Mouse (Mus musculus) heart, postnatal 0 days (tissue): Measurements from ENCODE around the gene Fbxo44. TPM values are rescaled to one million over a fixed set of nuclear protein-coding genes. Genes with fewer than 3 reads are reported as not detected.

Source experiments
- ATAC-seq: fragments of 200-750 bp; cut with Nextera tagmentation; 2 replicates; pipeline ENCODE4 v1.8.0; 2017; ENCODE audit warnings: low read depth, moderate number of reproducible peaks, moderate library complexity; ENCODE audit not compliant: insufficient read depth
- DNase-seq: peaks from one replicate; pipeline ENCODE4 v3.0.0-alpha.2; 2016; ENCODE audit warnings: low spot score
- H3K27ac ChIP-seq: fragments of 300-500 bp; sonication (generic); 2 replicates; pipeline ENCODE4 v1.5.1; 2014; ENCODE audit warnings: low read depth, mild to moderate bottlenecking
- H3K27me3 ChIP-seq: fragments of 300-500 bp; sonication (generic); 2 replicates; pipeline ENCODE4 v1.6.1; 2014; ENCODE audit warnings: low read length, mixed read lengths; ENCODE audit not compliant: control insufficient read depth, insufficient read depth
- H3K36me3 ChIP-seq: fragments of 300-500 bp; sonication (generic); replicated peaks from 2 replicates; pipeline ENCODE4 v1.6.1; 2014; ENCODE audit warnings: low read length, mixed read lengths; ENCODE audit not compliant: control insufficient read depth, insufficient read depth
- H3K4me1 ChIP-seq: fragments of 300-500 bp; sonication (generic); 2 replicates; pipeline ENCODE4 v1.6.1; 2014; ENCODE audit warnings: antibody characterized with exemption; ENCODE audit not compliant: control insufficient read depth, insufficient read depth
- H3K4me2 ChIP-seq: fragments of 300-500 bp; sonication (generic); 2 replicates; pipeline ENCODE4 v1.6.1; 2014; ENCODE audit warnings: low read depth, mild to moderate bottlenecking, low read length, moderate library complexity
- H3K4me3 ChIP-seq: fragments of 300-500 bp; sonication (generic); 2 replicates; pipeline ENCODE4 v1.5.1; 2014; ENCODE audit warnings: low read depth, low read length
- H3K9ac ChIP-seq: fragments of 300-500 bp; sonication (generic); replicated peaks from 2 replicates; pipeline ENCODE4 v1.6.1; 2014; ENCODE audit warnings: low read depth, low read length, mixed read lengths
- H3K9me3 ChIP-seq: fragments of 300-500 bp; sonication (generic); replicated peaks from 2 replicates; pipeline ENCODE4 v1.6.1; 2016; ENCODE audit warnings: low read length; ENCODE audit not compliant: control insufficient read depth
- CTCF ChIP-seq: IDR thresholded peaks from 2 replicates; pipeline ENCODE4 v1.5.1; 2016; ENCODE audit warnings: antibody characterized with exemption, control low read depth, low read depth
- EP300 ChIP-seq: IDR thresholded peaks from 2 replicates; pipeline ENCODE4 v1.6.1; 2016; ENCODE audit warnings: antibody characterized with exemption, low read depth
- WGBS: fragments of 180-500 bp; shearing (Covaris S2); extraction: QIAGEN DNeasy Blood & Tissue Kit; methylation state at CpG from one replicate; pipeline ENCODE4 v1.1.7; 2014; 5-methylcytosine and 5-hydroxymethylcytosine counted together
- polyA plus RNA-seq: library from polyadenylated mRNA; unstranded; fragments of >200 nt; fragmentation: Nextera tagmentation; extraction: Ambion mirVana; gene quantifications from 2 replicates; pipeline ENCODE4 v1.2.1, GENCODE M21; 2015
- total RNA-seq: library from RNA; depleted of rRNA; stranded (reverse); fragments of >200 nt; gene quantifications from 2 replicates; pipeline ENCODE4 v1.2.3, GENCODE M21; 2014; ENCODE audit warnings: low replicate concordance

Gene Fbxo44
- total and polyA plus RNA-seq, 2 experiments from 2014 or later, result 32.1 to 88.4 TPM

DNA sequence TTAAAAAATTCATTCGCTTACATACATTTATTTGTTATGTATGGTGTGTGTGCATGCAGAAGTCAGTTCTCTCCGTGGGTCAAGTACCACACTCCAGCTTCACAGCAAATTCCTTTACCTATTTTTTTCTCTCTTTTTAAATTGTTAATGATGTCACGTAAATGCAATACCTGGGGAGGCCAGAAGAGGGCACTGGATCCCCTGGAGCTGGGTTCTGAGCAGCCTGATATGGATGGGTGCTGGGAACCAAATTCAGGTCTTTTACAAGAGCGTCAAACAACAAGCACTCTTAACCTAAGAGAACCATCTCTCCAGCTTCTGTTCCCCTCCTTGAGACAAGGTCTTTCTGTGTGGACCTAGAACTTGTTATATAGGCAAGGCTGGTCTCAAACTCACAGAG lies 43.6 kb downstream of the Fbxo44 start:
- no peak overlapping the region for H3K4me3 ChIP-seq
- peaks cover 15% of the 10 kb centered on the region; the same call in 1 of the 2 replicates for H3K27me3 ChIP-seq
- no peak overlapping the region for H3K9ac ChIP-seq
- H3K9me3 ChIP-seq, result 0 out of 2 replicates have a peak, but pooled peaks cover 4% of the 10 kb centered on the region
- DNase-seq, result no peak
- WGBS, result 72% methylated on average over 4 of the region's 4 CpGs
- H3K36me3 ChIP-seq, result no peaks in the 10 kb centered on the region
- TF ChIP-seq CTCF, result no peak
- no peak for TF ChIP-seq EP300
- no peak overlapping the region for H3K4me2 ChIP-seq
- H3K4me1 ChIP-seq, result no peaks in the 10 kb centered on the region
- no peak overlapping the region for H3K27ac ChIP-seq
- ATAC-seq, result no peak

DNA sequence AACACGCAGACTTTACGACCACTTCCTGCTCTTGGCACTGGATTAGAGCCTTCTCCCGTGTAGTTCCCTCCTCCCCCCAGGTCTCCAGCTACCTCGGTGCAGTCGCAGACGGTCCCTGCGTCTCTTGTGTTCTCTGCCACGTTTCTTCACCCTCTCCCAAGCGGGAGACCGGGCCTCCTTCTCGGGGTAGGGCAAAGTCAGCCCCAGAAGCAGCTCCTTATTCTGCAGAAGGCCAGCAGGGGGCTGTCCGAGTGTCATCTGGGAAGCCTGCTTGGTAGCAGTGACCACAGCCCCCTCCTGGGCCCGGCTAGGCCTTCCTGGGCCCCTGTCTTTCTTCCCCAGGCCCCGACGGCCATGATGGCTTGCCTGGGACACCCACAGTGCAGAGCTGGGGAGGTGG lies 44.8 kb downstream of the Fbxo44 start:
- WGBS, result 5% methylated on average over 15 of the region's 15 CpGs

DNA sequence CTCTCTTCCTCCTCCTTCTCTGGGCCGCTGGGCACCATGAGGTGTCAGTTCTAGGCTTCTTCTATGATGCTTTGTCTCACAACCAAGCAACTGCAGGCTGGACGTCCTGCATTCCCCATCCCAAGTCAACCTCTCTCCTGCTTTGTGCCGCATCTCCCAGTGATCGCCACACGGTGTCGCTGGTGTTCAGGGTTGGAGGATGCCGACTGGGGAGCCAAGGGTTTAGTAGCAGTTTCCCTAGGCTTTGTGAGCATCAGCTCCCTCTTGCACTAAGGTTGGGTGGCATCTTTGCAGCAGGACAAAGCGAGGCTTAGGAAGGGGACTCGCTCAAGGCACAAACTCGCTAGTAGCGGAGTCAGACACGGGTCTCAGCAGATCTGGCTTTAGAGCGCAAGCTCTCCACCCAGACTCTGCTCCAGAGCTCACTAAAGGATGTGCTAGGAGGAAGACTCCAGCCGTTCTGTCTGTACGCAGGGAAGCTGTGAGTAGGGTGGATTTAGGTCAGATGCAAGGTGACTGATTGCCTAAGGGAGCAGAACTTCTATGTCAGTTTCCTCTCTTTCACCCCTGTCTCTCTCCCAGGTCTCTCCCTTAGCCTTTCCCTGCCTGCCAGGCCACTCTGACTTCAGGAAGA lies 45.4 kb downstream of the Fbxo44 start:
- TF ChIP-seq EP300 (no peak), CTCF (peak; percentile 99)
- 2% methylated on average over 15 of the region's 15 CpGs for WGBS
- Histone ChIP-seq H3K9me3 (0 out of 2 replicates have a peak, but pooled peaks cover 4% of the 10 kb centered on the region), H3K27ac (no peak overlapping the region), H3K4me3 (no peak overlapping the region), H3K27me3 (peaks cover 9% of the 10 kb centered on the region; the same call in 1 of the 2 replicates), H3K36me3 (no peaks in the 10 kb centered on the region), H3K9ac (no peak overlapping the region), H3K4me1 (no peaks in the 10 kb centered on the region), H3K4me2 (no peak overlapping the region)
- DNase-seq (peak; percentile 82), ATAC-seq (peak; percentile 69)

More for the DNA sequence above, 44.8 kb downstream of the Fbxo44 start:
- Histone ChIP-seq H3K9ac (0 out of 2 replicates have a peak overlapping the region, but pooled peaks have one; percentile 15), H3K4me1 (no peaks in the 10 kb centered on the region), H3K27ac (no peak overlapping the region), H3K4me3 (no peak overlapping the region), H3K27me3 (peaks cover 9% of the 10 kb centered on the region; the same call in 1 of the 2 replicates), H3K9me3 (0 out of 2 replicates have a peak, but pooled peaks cover 4% of the 10 kb centered on the region), H3K36me3 (no peaks in the 10 kb centered on the region), H3K4me2 (no peak overlapping the region)
- TF ChIP-seq EP300 (no peak), CTCF (peak; percentile 36)
- DNase-seq, result no peak
- ATAC-seq, result no peak

DNA sequence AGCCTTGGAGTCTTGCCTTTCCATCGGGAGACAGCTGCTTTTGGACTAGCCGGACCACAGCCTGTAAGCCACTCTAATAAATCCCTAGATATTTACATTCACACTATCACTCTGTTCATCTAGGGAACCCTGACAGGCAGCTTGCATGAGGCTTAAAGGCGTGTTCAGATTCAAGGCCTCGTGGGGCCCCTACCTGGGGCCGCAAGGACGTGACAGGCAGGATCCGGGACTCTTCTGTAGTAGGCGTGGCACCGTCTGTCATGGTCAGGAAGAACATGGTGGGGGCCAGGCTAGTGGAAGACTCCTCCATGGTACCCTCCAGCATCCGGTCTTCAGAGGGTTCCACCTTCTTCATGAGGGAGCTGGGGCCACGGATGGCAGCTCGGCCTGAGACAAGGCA lies 47.8 kb downstream of the Fbxo44 start:
- Histone ChIP-seq H3K4me2 (no peak overlapping the region), H3K36me3 (no peaks in the 10 kb centered on the region), H3K9me3 (0 out of 2 replicates have a peak, but pooled peaks cover 4% of the 10 kb centered on the region), H3K27me3 (peaks cover 9% of the 10 kb centered on the region; the same call in 1 of the 2 replicates), H3K4me3 (no peak overlapping the region), H3K27ac (no peak overlapping the region), H3K9ac (no peak overlapping the region), H3K4me1 (no peaks in the 10 kb centered on the region)
- TF ChIP-seq CTCF (no peak), EP300 (no peak)
- no peak for ATAC-seq
- 72% methylated on average over 12 of the region's 12 CpGs for WGBS
- no peak for DNase-seq

DNA sequence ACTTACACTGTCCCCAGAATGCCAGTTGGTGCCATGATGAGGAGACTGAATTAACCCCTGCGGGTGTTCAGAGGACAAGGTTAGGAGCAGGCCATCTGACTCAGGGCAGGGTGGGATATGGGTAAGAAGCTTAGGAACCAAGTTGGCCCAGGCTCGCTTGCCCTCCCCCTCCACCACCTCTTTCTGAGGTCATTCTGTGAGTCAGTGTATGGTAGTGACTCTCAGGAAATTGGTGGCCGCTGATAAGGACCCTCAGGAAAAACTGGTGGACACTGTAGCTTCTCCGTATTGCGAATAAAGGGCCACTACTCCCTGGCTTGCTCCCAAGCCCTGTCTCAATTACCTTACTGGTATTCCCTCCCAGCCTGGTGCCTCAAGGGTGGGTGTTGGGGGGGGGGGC lies 51.1 kb downstream of the Fbxo44 start:
- no peak overlapping the region for H3K4me2 ChIP-seq
- ATAC-seq, result no peak
- 52% methylated on average over 5 of the region's 5 CpGs for WGBS
- no peaks in the 10 kb centered on the region for H3K36me3 ChIP-seq
- H3K4me3 ChIP-seq, result no peak overlapping the region
- H3K27me3 ChIP-seq, result no peaks in the 10 kb centered on the region
- TF ChIP-seq CTCF, result no peak
- TF ChIP-seq EP300, result no peak
- H3K27ac ChIP-seq, result no peak overlapping the region
- DNase-seq, result no peak
- H3K9me3 ChIP-seq, result no peaks in the 10 kb centered on the region
- no peak overlapping the region for H3K9ac ChIP-seq
- no peaks in the 10 kb centered on the region for H3K4me1 ChIP-seq
